Mouse (Mus musculus) liver, postnatal 0 days (tissue): ENCODE data around the gene Insyn1. TPM values are rescaled to one million over a fixed set of nuclear protein-coding genes. Genes with fewer than 3 reads are reported as not detected.
A peak's percentile ranks its signal among the peaks of the same experiment; 100 is the strongest.

Experiments used
- ATAC-seq: fragments of 200-750 bp; cut with Nextera tagmentation; 2 replicates; pipeline ENCODE4 v1.8.0; 2017; ENCODE audit warnings: mild to moderate bottlenecking, moderate library complexity
- DNase-seq: peaks from one replicate; pipeline ENCODE4 v3.0.0-alpha.2; 2016
- H3K27ac ChIP-seq: fragments of 300-500 bp; sonication (generic); 2 replicates; pipeline ENCODE4 v1.5.1; 2014; ENCODE audit warnings: antibody characterized with exemption, moderate library complexity, mild to moderate bottlenecking, low read depth
- H3K27me3 ChIP-seq: fragments of 300-500 bp; sonication (generic); 2 replicates; pipeline ENCODE4 v1.6.1; 2014; ENCODE audit warnings: low read length, control low read depth, mixed read lengths; ENCODE audit not compliant: insufficient read depth
- H3K36me3 ChIP-seq: fragments of 300-500 bp; sonication (generic); replicated peaks from 2 replicates; pipeline ENCODE4 v1.6.1; 2014; ENCODE audit warnings: mild to moderate bottlenecking, control low read depth, low read length, moderate library complexity, mixed read lengths; ENCODE audit not compliant: insufficient read depth
- H3K4me1 ChIP-seq: fragments of 300-500 bp; sonication (generic); 2 replicates; pipeline ENCODE4 v1.6.1; 2014; ENCODE audit warnings: antibody characterized with exemption, mild to moderate bottlenecking, control low read depth; ENCODE audit not compliant: insufficient read depth
- H3K4me2 ChIP-seq: fragments of 300-500 bp; sonication (generic); 2 replicates; pipeline ENCODE4 v1.6.1; 2014; ENCODE audit warnings: low read depth, mild to moderate bottlenecking, low read length, moderate library complexity, mixed read lengths
- H3K4me3 ChIP-seq: fragments of 300-500 bp; sonication (generic); 2 replicates; pipeline ENCODE4 v1.5.1; 2014; ENCODE audit warnings: low read depth, low read length
- H3K9ac ChIP-seq: fragments of 300-500 bp; sonication (generic); replicated peaks from 2 replicates; pipeline ENCODE4 v1.6.1; 2014; ENCODE audit warnings: mild to moderate bottlenecking, moderate library complexity
- H3K9me3 ChIP-seq: fragments of 300-500 bp; sonication (generic); 2 replicates; pipeline ENCODE4 v1.6.1; 2016; ENCODE audit warnings: mild to moderate bottlenecking, control low read depth, low read length, mixed read lengths
- CTCF ChIP-seq: sonication (generic); IDR thresholded peaks from 2 replicates; pipeline ENCODE4 v1.5.1; 2016; ENCODE audit warnings: antibody characterized with exemption, low read depth
- EP300 ChIP-seq: IDR thresholded peaks from 2 replicates; pipeline ENCODE4 v1.6.1; 2016; ENCODE audit warnings: antibody characterized with exemption, low read depth, mild to moderate bottlenecking
- WGBS: fragments of 180-500 bp; shearing (Covaris S2); extraction: QIAGEN DNeasy Blood & Tissue Kit; methylation state at CpG from one replicate; pipeline ENCODE4 v1.1.7; 2014; ENCODE audit not compliant: insufficient replicate concordance; 5-methylcytosine and 5-hydroxymethylcytosine counted together
- polyA plus RNA-seq: library from polyadenylated mRNA; unstranded; fragments of >200 nt; fragmentation: Nextera tagmentation; extraction: Ambion mirVana; gene quantifications from 2 replicates; pipeline ENCODE4 v1.2.1, GENCODE M21; 2015

The Insyn1 gene
- not detected in 2 replicates for polyA plus RNA-seq

GRCm38 (mm10) chr9:58487851-58488801 lies at the start of gene Insyn1:
Gene Insyn1 (plus strand): TSS chr9:58488603.
- no peaks in the 10 kb centered on the region for H3K36me3 ChIP-seq
- TF ChIP-seq EP300 (no peak), CTCF (no peak)
- peak; percentile 26 for DNase-seq
- 1% methylated on average over 84 of the region's 104 CpGs for WGBS
- no peaks in the 10 kb centered on the region for H3K9me3 ChIP-seq
- H3K4me3 ChIP-seq: peak within 1 kb of the TSS; percentile 42
- peaks cover 66% of the 10 kb centered on the region for H3K27me3 ChIP-seq
- peaks cover 7% of the 10 kb centered on the region for H3K4me1 ChIP-seq
- peak within 1 kb of the TSS; percentile 77 for H3K4me2 ChIP-seq
- H3K27ac ChIP-seq: no peak within 1 kb of the TSS
- 0 out of 2 replicates have a peak within 1 kb of the TSS, but pooled peaks have one; percentile 7 for H3K9ac ChIP-seq
- no peak for ATAC-seq

GRCm38 (mm10) chr9:58438921-58439396 lies 49.4 kb upstream of the Insyn1 start:
- ATAC-seq: no peak
- 82% methylated on average over 22 of the region's 22 CpGs for WGBS
- Histone ChIP-seq H3K9me3 (no peaks in the 10 kb centered on the region), H3K4me3 (no peak overlapping the region), H3K36me3 (no peaks in the 10 kb centered on the region), H3K27me3 (no peaks in the 10 kb centered on the region), H3K4me2 (no peak overlapping the region), H3K9ac (no peak overlapping the region), H3K4me1 (no peaks in the 10 kb centered on the region), H3K27ac (no peak overlapping the region)
- no peak for DNase-seq
- TF ChIP-seq CTCF (no peak), EP300 (no peak)

GRCm38 (mm10) chr9:58440100-58440499 lies 48.3 kb upstream of the Insyn1 start:
- no peak for TF ChIP-seq CTCF
- no peak for TF ChIP-seq EP300
- no peaks in the 10 kb centered on the region for H3K9me3 ChIP-seq
- H3K36me3 ChIP-seq: no peaks in the 10 kb centered on the region
- DNase-seq (no peak), ATAC-seq (no peak)
- no peak overlapping the region for H3K4me2 ChIP-seq
- no peak overlapping the region for H3K9ac ChIP-seq
- H3K27me3 ChIP-seq: no peaks in the 10 kb centered on the region
- 86% methylated on average over 6 of the region's 6 CpGs for WGBS
- no peaks in the 10 kb centered on the region for H3K4me1 ChIP-seq
- no peak overlapping the region for H3K27ac ChIP-seq
- H3K4me3 ChIP-seq: no peak overlapping the region

- H3K4me1 ChIP-seq: no peaks in the 10 kb centered on the region
- no peaks in the 10 kb centered on the region for H3K36me3 ChIP-seq
- H3K27me3 ChIP-seq: no peaks in the 10 kb centered on the region
- TF ChIP-seq CTCF (no peak), EP300 (no peak)
- H3K4me2 ChIP-seq: no peak overlapping the region
- H3K27ac ChIP-seq: no peak overlapping the region
- ATAC-seq (no peak), DNase-seq (no peak)
- H3K9me3 ChIP-seq: no peaks in the 10 kb centered on the region
- H3K9ac ChIP-seq: no peak overlapping the region
- no peak overlapping the region for H3K4me3 ChIP-seq
Observed at GRCm38 (mm10) chr9:58440614-58441013, 47.8 kb upstream of the Insyn1 start.

GRCm38 (mm10) chr9:58441351-58442104 lies 46.9 kb upstream of the Insyn1 start:
- Histone ChIP-seq H3K27ac (no peak overlapping the region), H3K9me3 (no peaks in the 10 kb centered on the region), H3K36me3 (no peaks in the 10 kb centered on the region), H3K4me3 (no peak overlapping the region), H3K9ac (no peak overlapping the region), H3K4me2 (no peak overlapping the region), H3K27me3 (no peaks in the 10 kb centered on the region), H3K4me1 (no peaks in the 10 kb centered on the region)
- no peak for ATAC-seq
- DNase-seq: no peak
- 39% methylated on average over 6 of the region's 6 CpGs for WGBS
- TF ChIP-seq CTCF (no peak), EP300 (no peak)
